Mouse (Mus musculus): ENCODE data around the gene Fxn.

- TF ChIP-seq CTCF (IDR thresholded peaks at IDR 0.05) (0 out of 2 replicates have a peak, but pooled peaks have one; percentile 15), EP300 (IDR thresholded peaks at IDR 0.05) (no peak)
These were observed 25.9 kb upstream of the Fxn start for GRCm38 (mm10) chr19:24306351-24306750.
